Comparison of ENCODE assay signal across 9 mouse cellular contexts in the genomic region with DNA sequence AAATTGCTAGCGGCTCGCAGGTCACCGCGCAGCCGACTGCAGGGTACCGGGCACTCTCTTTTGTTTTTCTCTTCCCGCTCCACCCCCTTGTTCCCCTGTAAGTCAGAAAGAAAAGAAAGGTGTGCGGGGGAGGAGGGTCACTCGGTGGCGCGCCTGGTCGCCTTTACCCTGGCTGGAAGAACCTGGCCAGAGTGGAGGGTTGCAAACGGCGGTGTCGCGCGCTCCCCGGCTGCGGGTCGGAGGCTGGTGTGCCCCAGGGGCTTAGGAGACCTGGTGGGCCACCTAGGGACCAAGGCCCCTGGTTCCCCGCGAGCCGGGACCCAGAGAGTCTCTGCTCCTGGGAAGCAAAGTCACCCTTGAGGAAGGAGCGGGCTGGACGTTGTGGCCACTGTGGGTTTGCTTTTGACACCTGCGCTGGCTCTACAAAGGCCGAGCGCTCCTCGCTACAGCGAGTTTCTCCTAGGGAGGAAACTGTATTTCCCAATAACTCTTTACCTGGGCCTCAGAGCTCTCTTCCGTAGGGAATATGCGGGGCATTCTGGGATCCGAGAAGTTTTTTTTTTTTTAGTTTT. TPM values are rescaled to one million over a fixed set of nuclear protein-coding genes. Genes with fewer than 3 reads are reported as not detected.
DNase-seq lines count a peak whose midpoint lies in the region; ATAC-seq and TF ChIP-seq lines count a peak whose summit lies in the region.
"Had no signal": no experiment of that assay in that cellular context is flagged by ENCODE, and none has a peak within 500 bp of the region (broad histone marks: within the 10 kb centered on the region; RNA-seq: fewer than 3 reads in every experiment).

No protein-coding gene starts in this region.

- H3K27ac ChIP-seq in midbrain, embryonic 14.5 days (replicated peaks; ENCODE audit: low read depth, low read length) = no peak overlapping the region
- no peak overlapping the region for H3K27ac ChIP-seq in midbrain, postnatal 0 days (ENCODE audit: low read depth, low read length)

- H3K4me3 ChIP-seq in midbrain, embryonic 14.5 days (replicated peaks; ENCODE audit: low read depth, low read length) = no peak overlapping the region
- no peak overlapping the region for H3K4me3 ChIP-seq in midbrain, postnatal 0 days (ENCODE audit: low read depth, low read length)

- under 1% methylated on average over 33 of the region's 33 CpGs for WGBS in midbrain, embryonic 14.5 days
- under 1% methylated on average over 27 of the region's 33 CpGs for WGBS in midbrain, postnatal 0 days

- H3K9me3 ChIP-seq in midbrain, embryonic 14.5 days (ENCODE audit: control insufficient read depth, low read length) = no peaks in the 10 kb centered on the region
- no peaks in the 10 kb centered on the region for H3K9me3 ChIP-seq in midbrain, postnatal 0 days (ENCODE audit: low read length)

- H3K4me2 ChIP-seq in midbrain, embryonic 14.5 days (ENCODE audit: low read length) = no peak overlapping the region
- no peak overlapping the region for H3K4me2 ChIP-seq in midbrain, postnatal 0 days (ENCODE audit: low read depth, low read length, poor library complexity, severe bottlenecking)

- no peak for ATAC-seq in midbrain, embryonic 14.5 days (ENCODE audit: low FRiP score, low TSS enrichment)
- ATAC-seq in midbrain, postnatal 0 days (ENCODE audit: low FRiP score) = no peak
- ATAC-seq: hindbrain, embryonic 16.5 days had no signal

- peak; percentile 14 for DNase-seq in adrenal gland, postnatal 10 days
- no peak for DNase-seq in adrenal gland, postnatal 36 days
- peak; percentile 36 for DNase-seq in midbrain, embryonic 14.5 days
- DNase-seq in midbrain, postnatal 0 days (ENCODE audit: low spot score) = no peak
- DNase-seq in kidney, postnatal 4 days = peak; percentile 54 to 67
- peak; percentile 26 for DNase-seq in splenic B cell, adult 2 months (ENCODE audit: low read depth, low spot score)
- no peak for DNase-seq in thymus, postnatal 0 days (ENCODE audit: low spot score)
- DNase-seq in ovary, postnatal 10 days (ENCODE audit: low spot score) = no peak

- no peak overlapping the region for H3K9ac ChIP-seq in midbrain, embryonic 14.5 days (replicated peaks; ENCODE audit: low read length)
- H3K9ac ChIP-seq in midbrain, postnatal 0 days (replicated peaks; ENCODE audit: low read length, poor library complexity, severe bottlenecking) = no peak overlapping the region

- TF ChIP-seq CTCF in midbrain, postnatal 0 days (IDR thresholded peaks at IDR 0.05) = no peak

- no peaks in the 10 kb centered on the region for H3K36me3 ChIP-seq in midbrain, embryonic 14.5 days (ENCODE audit: control insufficient read depth, insufficient read depth, low read length)
- no peaks in the 10 kb centered on the region for H3K36me3 ChIP-seq in midbrain, postnatal 0 days (ENCODE audit: insufficient read depth, low read length)
- H3K36me3 ChIP-seq in splenic B cell, adult 2 months (ENCODE audit: control insufficient read depth, insufficient read depth, low read length, poor library complexity, severe bottlenecking) = no peaks in the 10 kb centered on the region

- H3K27me3 ChIP-seq in midbrain, embryonic 14.5 days (ENCODE audit: control insufficient read depth, insufficient read depth, low read length) = peaks cover 82% of the 10 kb centered on the region
- H3K27me3 ChIP-seq in midbrain, postnatal 0 days (ENCODE audit: insufficient read depth, low read length) = peaks cover 58% of the 10 kb centered on the region
- peaks cover 7% of the 10 kb centered on the region for H3K27me3 ChIP-seq in splenic B cell, adult 2 months (ENCODE audit: control insufficient read depth, insufficient read depth, low read length, poor library complexity, severe bottlenecking)

- H3K4me1 ChIP-seq in midbrain, embryonic 14.5 days (ENCODE audit: control insufficient read depth, insufficient read depth, low read length) = no peaks in the 10 kb centered on the region
- peaks cover 2% of the 10 kb centered on the region; the same call in 1 of the 2 replicates for H3K4me1 ChIP-seq in midbrain, postnatal 0 days (ENCODE audit: insufficient read depth, low read length)

RNA-seq across cellular contexts. Expression of a gene that starts 3.4 kb away (rescaled TPM):
- 1 to 10 TPM; 1.5 to 2.7 TPM for total RNA-seq in adrenal gland, postnatal 10 days (2021)
- total RNA-seq in adrenal gland, postnatal 36 days (2021) = not detected
- polyA plus RNA-seq in midbrain, embryonic 14.5 days (2014; fragmentation: Nextera tagmentation; extraction: Ambion mirVana) = 0.12 TPM in 2 replicates
- total RNA-seq in midbrain, postnatal 0 days (2014; rRNA removed) = not detected in 2 replicates
- polyA plus RNA-seq in midbrain, postnatal 0 days (2015; fragmentation: Nextera tagmentation; extraction: Ambion mirVana) = 0.22 and 0.31 TPM in 2 replicates
- polyA plus RNA-seq in thymus, postnatal 0 days (2015; fragmentation: Nextera tagmentation; extraction: Ambion mirVana) = not detected in 2 replicates

Comparison
In these comparisons a context has a peak if more than half of its experiments do, and no peak if none do; other contexts are left out.
1. DNase-seq: peak in adrenal gland, postnatal 10 days (single experiment), midbrain, embryonic 14.5 days (single experiment), kidney, postnatal 4 days (2 of 2) and splenic B cell, adult 2 months (single experiment); none in adrenal gland, postnatal 36 days (0 of 2), midbrain, postnatal 0 days (single experiment), thymus, postnatal 0 days (single experiment) and ovary, postnatal 10 days (single experiment).